Mouse (Mus musculus): ENCODE measurements around the gene Mad2l1bp. TPM values are rescaled to one million over a fixed set of nuclear protein-coding genes. Genes with fewer than 3 reads are reported as not detected.
A peak's percentile ranks its signal among the peaks of the same experiment; 100 is the strongest.

Gene Mad2l1bp
- polyA plus RNA-seq, 1 experiment = 13.8 TPM

GRCm38 (mm10) chr17:46098525-46098924 lies 54.8 kb downstream of the Mad2l1bp start:
- Histone ChIP-seq H3K4me3 (replicated peaks; ENCODE audit: extremely low read depth, low read depth, low read length) (no peak overlapping the region), H3K4me1 (ENCODE audit: control insufficient read depth, insufficient read depth, low read length) (peaks cover 17% of the 10 kb centered on the region)
- 31% methylated on average over 8 of the region's 8 CpGs for WGBS
- no peak for DNase-seq
- TF ChIP-seq CTCF (IDR thresholded peaks at IDR 0.05; ENCODE audit: insufficient read depth, low read length) (no peak), POLR2A (IDR thresholded peaks at IDR 0.05; ENCODE audit: borderline replicate concordance, extremely low read depth, low read depth, low read length) (0 out of 2 replicates have a peak, but pooled peaks have one; percentile 18)

Other genes with a start within 250 kb of the Mad2l1bp start
- 1,228 and 1,453 TPM in 2 replicates for gene Vegfa, start 121.2 kb downstream of the Mad2l1bp start, polyA plus RNA-seq (2012; rRNA removed)
- gene Mrps18a, start 42.6 kb downstream of the Mad2l1bp start, polyA plus RNA-seq (2012; rRNA removed) = 41.3 and 44.9 TPM in 2 replicates
- 26.0 and 28.1 TPM in 2 replicates for gene Rsph9, start 9.3 kb downstream of the Mad2l1bp start, polyA plus RNA-seq (2012; rRNA removed)
- gene Gtpbp2, start 7.5 kb upstream of the Mad2l1bp start, polyA plus RNA-seq (2012; rRNA removed) = 134 and 161 TPM in 2 replicates
- 3.4 and 4.2 TPM in 2 replicates for gene Polh, start 49.1 kb upstream of the Mad2l1bp start, polyA plus RNA-seq (2012; rRNA removed)
- gene Xpo5, start 49.2 kb upstream of the Mad2l1bp start, polyA plus RNA-seq (2012; rRNA removed) = 15.2 and 19.6 TPM in 2 replicates
- gene Polr1c, start 94.5 kb upstream of the Mad2l1bp start, polyA plus RNA-seq (2012; rRNA removed) = 35.9 and 39.5 TPM in 2 replicates
- 208 and 209 TPM in 2 replicates for gene Yipf3, start 94.5 kb upstream of the Mad2l1bp start, polyA plus RNA-seq (2012; rRNA removed)
- 6.8 TPM in 2 replicates for gene Lrrc73, start 100.0 kb upstream of the Mad2l1bp start, polyA plus RNA-seq (2012; rRNA removed)
- gene Tjap1, start 129.5 kb upstream of the Mad2l1bp start, polyA plus RNA-seq (2012; rRNA removed) = 45.2 TPM in 2 replicates
- 0.54 and 3.1 TPM in 2 replicates for gene Dlk2, start 143.9 kb upstream of the Mad2l1bp start, polyA plus RNA-seq (2012; rRNA removed)
- 13.1 and 15.1 TPM in 2 replicates for gene Abcc10, start 174.8 kb upstream of the Mad2l1bp start, polyA plus RNA-seq (2012; rRNA removed)
- gene Zfp318, start 230.2 kb upstream of the Mad2l1bp start, polyA plus RNA-seq (2012; rRNA removed) = 11.2 and 12.5 TPM in 2 replicates